Mouse (Mus musculus): ENCODE data around the gene Zfp652.
"Not testable (repeated sequence)": the region's sequence is repeated elsewhere in the genome, so short reads cannot be mapped to it uniquely, and the experiment has no call there.

The Zfp652 gene

GRCm38 (mm10) chr11:95858528-95859467, 146.3 kb downstream of the Zfp652 start:
- peak; percentile 98 for DNase-seq

- no peak for DNase-seq
These were observed 147.0 kb downstream of the Zfp652 start for GRCm38 (mm10) chr11:95859468-95859855.

- no peak for DNase-seq
These were observed 147.6 kb downstream of the Zfp652 start for GRCm38 (mm10) chr11:95860071-95860490.

- no peak for DNase-seq
These were observed 148.9 kb downstream of the Zfp652 start for GRCm38 (mm10) chr11:95861397-95861796.

GRCm38 (mm10) chr11:95869442-95869841, 157.0 kb downstream of the Zfp652 start:
- DNase-seq = no peak

- DNase-seq = no peak
These were observed 157.5 kb downstream of the Zfp652 start for GRCm38 (mm10) chr11:95869918-95870470.

- no peak for DNase-seq
These were observed 163.3 kb downstream of the Zfp652 start for GRCm38 (mm10) chr11:95875804-95876203.

GRCm38 (mm10) chr11:95876296-95876695, 163.8 kb downstream of the Zfp652 start:
- DNase-seq = no peak

- not testable (repeated sequence) for DNase-seq
These were observed 167.4 kb downstream of the Zfp652 start for GRCm38 (mm10) chr11:95879861-95880260.

Data from kidney, adult 11 months (tissue).